Mouse (Mus musculus) limb, embryonic 11.5 days (tissue): ENCODE data around the gene Ncbp1. TPM values are rescaled to one million over a fixed set of nuclear protein-coding genes. Genes with fewer than 3 reads are reported as not detected.

Source experiments
- ATAC-seq: fragments of 200-750 bp; cut with Nextera tagmentation; 2 replicates; pipeline ENCODE4 v1.8.0; 2017; ENCODE audit warnings: low read depth; ENCODE audit not compliant: insufficient number of reproducible peaks, low FRiP score, low TSS enrichment
- DNase-seq: peaks from one replicate; pipeline ENCODE4 v3.0.0-alpha.2; 2015; ENCODE audit warnings: low spot score
- H3K27ac ChIP-seq: fragments of 300-500 bp; sonication (generic); replicated peaks from 2 replicates; pipeline ENCODE4 v1.5.1; 2014; ENCODE audit warnings: low read depth, mild to moderate bottlenecking, low read length
- H3K27me3 ChIP-seq: fragments of 300-500 bp; sonication (generic); 2 replicates; pipeline ENCODE4 v1.6.1; 2014; ENCODE audit warnings: mild to moderate bottlenecking, low read length, mixed read lengths; ENCODE audit not compliant: control insufficient read depth, insufficient read depth
- H3K36me3 ChIP-seq: fragments of 300-500 bp; sonication (generic); 2 replicates; pipeline ENCODE4 v1.6.1; 2014; ENCODE audit warnings: mild to moderate bottlenecking, low read length, moderate library complexity, mixed read lengths; ENCODE audit not compliant: control insufficient read depth, insufficient read depth
- H3K4me1 ChIP-seq: fragments of 300-500 bp; sonication (generic); 2 replicates; pipeline ENCODE4 v1.6.1; 2014; ENCODE audit warnings: low read length, mixed read lengths; ENCODE audit not compliant: control insufficient read depth, insufficient read depth
- H3K4me2 ChIP-seq: fragments of 300-500 bp; sonication (generic); 2 replicates; pipeline ENCODE4 v1.6.1; 2014; ENCODE audit warnings: low read depth, mild to moderate bottlenecking, moderate library complexity; ENCODE audit not compliant: severe bottlenecking
- H3K4me3 ChIP-seq: fragments of 300-500 bp; sonication (generic); 2 replicates; pipeline ENCODE4 v1.5.1; 2014; ENCODE audit warnings: low read depth, low read length
- H3K9ac ChIP-seq: fragments of 300-500 bp; sonication (generic); 2 replicates; pipeline ENCODE4 v1.6.1; 2014; ENCODE audit warnings: mild to moderate bottlenecking, low read length
- H3K9me3 ChIP-seq: fragments of 300-500 bp; sonication (generic); 2 replicates; pipeline ENCODE4 v1.6.1; 2016; ENCODE audit warnings: low read length; ENCODE audit not compliant: control insufficient read depth
- WGBS: fragments of 180-500 bp; shearing (Covaris S2); extraction: QIAGEN DNeasy Blood & Tissue Kit; methylation state at CpG from one replicate; pipeline ENCODE4 v1.1.7; 2014; 5-methylcytosine and 5-hydroxymethylcytosine counted together
- polyA plus RNA-seq: library from polyadenylated mRNA; unstranded; fragments of >200 nt; fragmentation: Nextera tagmentation; extraction: Ambion mirVana; gene quantifications from 2 replicates; pipeline ENCODE4 v1.2.1, GENCODE M21; 2014

Ncbp1 gene
- polyA plus RNA-seq, 1 experiment from 2014 or later: 129 TPM

DNA sequence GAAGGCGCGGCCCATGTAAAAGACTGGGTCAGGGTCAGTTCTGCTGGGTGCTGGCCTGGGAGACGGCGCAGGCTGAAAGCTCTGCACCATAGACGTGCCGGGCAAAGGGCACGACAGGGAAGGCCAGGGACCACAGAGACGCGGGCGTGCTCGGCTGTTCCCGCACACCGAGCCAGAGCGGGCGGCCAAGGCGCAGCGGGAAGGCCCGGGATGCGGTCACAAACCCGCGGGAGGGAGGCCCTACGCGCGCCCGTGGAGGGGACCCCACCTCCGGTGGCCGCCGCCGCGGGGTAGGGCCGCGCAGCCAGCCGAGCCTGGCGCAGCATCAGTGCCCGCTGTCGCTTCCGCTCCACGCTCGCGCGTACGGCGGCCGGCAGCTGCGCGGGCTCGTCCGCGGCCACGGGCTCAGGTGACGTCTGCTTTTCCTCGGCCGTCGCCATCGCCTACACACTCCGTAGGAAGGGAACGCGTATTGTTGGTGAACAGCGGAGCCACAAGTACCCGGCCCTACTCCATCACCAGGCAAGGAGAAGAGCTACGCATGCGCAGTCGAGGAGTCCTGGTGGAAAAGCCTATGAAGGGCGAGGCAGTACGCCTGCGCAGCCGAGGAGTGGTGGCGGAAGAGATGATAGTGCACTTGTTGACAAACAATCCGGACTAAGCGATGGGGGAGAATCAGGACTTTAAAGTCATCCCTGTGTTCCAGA is 57.5 kb downstream of the Ncbp1 start, which contains the start of gene Xpa:
Xpa (minus strand) TSS at position 531 of the 707 bp plus-strand sequence.
- peaks cover 2% of the 10 kb centered on the region; the same call in 1 of the 2 replicates for H3K4me1 ChIP-seq
- H3K4me2 ChIP-seq: peak within 1 kb of the TSS; percentile 80
- no peaks in the 10 kb centered on the region for H3K27me3 ChIP-seq
- ATAC-seq: peak; percentile 90
- no peaks in the 10 kb centered on the region for H3K9me3 ChIP-seq
- under 1% methylated on average over 70 of the region's 70 CpGs for WGBS
- no peaks in the 10 kb centered on the region for H3K36me3 ChIP-seq
- peak; percentile 96 for DNase-seq
- peak within 1 kb of the TSS; percentile 92 for H3K4me3 ChIP-seq
- peak within 1 kb of the TSS; percentile 87 for H3K9ac ChIP-seq
- H3K27ac ChIP-seq: peak within 1 kb of the TSS; percentile 81; the same call in 1 of the 2 replicates

DNA sequence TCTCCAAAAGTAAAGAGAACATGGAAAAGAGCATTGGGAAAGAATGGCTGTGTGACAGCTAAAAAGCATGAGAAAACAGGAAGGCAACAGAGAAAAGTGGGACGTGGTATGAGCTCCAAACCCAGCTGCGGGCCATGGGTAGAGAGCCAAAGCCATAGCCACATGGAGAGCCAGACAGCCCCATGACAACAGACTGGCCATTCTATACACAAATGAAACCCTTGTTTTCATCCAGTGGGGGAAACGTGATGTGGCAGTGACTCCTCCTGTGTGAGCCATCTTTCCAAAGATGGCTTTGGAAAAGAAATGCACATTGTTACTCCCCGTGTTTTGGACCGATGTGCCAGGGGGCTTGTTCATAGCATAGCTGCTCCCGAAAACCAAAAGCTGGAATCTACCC is 58.1 kb downstream of the Ncbp1 start:
- 56% methylated on average over 6 of the region's 6 CpGs for WGBS

DNA sequence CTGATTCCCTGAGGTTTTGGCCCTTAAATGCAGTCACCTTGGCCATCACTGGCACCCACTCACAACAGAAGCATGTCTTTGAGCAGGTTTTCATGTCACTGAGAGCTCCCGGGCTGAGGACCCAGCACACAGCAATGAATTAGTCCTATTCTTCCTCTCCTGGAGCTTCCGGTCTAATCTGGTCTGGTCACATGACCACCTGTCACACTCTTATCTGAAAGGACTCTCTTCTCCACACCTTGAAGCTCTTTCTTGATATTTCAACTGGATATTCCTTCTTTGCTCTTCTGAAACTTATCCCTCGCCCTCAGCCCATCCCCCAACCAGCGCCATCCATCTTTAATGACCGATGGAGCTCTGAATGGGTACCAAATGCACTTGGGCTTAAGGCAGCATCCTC is 59.7 kb downstream of the Ncbp1 start:
- no peak overlapping the region for H3K9ac ChIP-seq
- H3K4me2 ChIP-seq: no peak overlapping the region
- H3K27me3 ChIP-seq: 0 out of 2 replicates have a peak, but pooled peaks cover 2% of the 10 kb centered on the region
- no peaks in the 10 kb centered on the region for H3K36me3 ChIP-seq
- no peak overlapping the region for H3K27ac ChIP-seq
- H3K4me3 ChIP-seq: no peak overlapping the region
- peaks cover 5% of the 10 kb centered on the region; the same call in 1 of the 2 replicates for H3K4me1 ChIP-seq
- H3K9me3 ChIP-seq: no peaks in the 10 kb centered on the region
- DNase-seq (no peak), ATAC-seq (no peak)
- WGBS: 69% methylated on average over 5 of the region's 5 CpGs

More for the DNA sequence above, 58.1 kb downstream of the Ncbp1 start:
- Histone ChIP-seq H3K36me3 (no peaks in the 10 kb centered on the region), H3K27ac (no peak overlapping the region), H3K9ac (peak overlapping the region; percentile 87), H3K4me3 (peak overlapping the region; percentile 92), H3K4me2 (peak overlapping the region; percentile 80), H3K4me1 (peaks cover 2% of the 10 kb centered on the region; the same call in 1 of the 2 replicates), H3K27me3 (no peaks in the 10 kb centered on the region), H3K9me3 (no peaks in the 10 kb centered on the region)
- no peak for DNase-seq
- no peak for ATAC-seq

DNA sequence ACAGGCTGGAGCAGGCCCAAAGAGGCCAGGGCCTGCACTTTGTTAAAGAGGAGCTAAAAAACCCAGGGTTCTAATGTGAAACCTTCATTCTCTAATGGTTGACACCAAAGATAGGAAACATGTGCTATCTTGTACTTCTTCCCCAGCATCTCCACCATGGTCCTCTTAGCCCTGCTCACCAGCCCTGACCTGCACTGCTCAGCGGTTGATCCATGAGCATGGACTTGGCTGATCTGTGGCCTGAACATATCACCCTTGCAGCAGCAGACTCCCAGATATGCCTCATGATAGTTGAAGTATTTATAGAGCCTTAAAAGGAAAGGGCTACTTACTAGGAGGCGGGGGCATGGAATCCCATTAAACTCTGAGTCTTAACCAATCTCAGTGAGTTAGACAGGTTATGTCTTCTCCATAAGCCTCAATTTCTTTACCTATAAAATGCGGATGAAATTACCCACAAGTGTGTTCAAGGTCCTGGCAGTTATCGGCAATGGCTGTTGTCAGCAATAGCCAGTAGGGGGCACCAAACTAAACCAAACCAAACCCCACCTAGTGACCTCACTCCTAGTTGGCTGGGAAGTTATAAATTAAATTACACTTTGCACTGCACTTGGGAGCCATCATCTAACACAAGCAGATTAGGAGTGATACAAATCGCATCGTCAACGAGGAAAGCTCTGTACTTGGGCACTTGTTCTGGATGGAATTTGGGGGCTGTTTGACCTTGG is 63.6 kb downstream of the Ncbp1 start:
- Histone ChIP-seq H3K27me3 (0 out of 2 replicates have a peak, but pooled peaks cover 2% of the 10 kb centered on the region), H3K4me1 (0 out of 2 replicates have a peak, but pooled peaks cover 2% of the 10 kb centered on the region), H3K9me3 (no peaks in the 10 kb centered on the region), H3K4me3 (no peak overlapping the region), H3K27ac (no peak overlapping the region), H3K4me2 (peak overlapping the region; percentile 41), H3K36me3 (no peaks in the 10 kb centered on the region), H3K9ac (no peak overlapping the region)
- DNase-seq (peak; percentile 83), ATAC-seq (no peak)
- whole genome bisulfite sequencing: 6% methylated on average over 7 of the region's 7 CpGs

DNA sequence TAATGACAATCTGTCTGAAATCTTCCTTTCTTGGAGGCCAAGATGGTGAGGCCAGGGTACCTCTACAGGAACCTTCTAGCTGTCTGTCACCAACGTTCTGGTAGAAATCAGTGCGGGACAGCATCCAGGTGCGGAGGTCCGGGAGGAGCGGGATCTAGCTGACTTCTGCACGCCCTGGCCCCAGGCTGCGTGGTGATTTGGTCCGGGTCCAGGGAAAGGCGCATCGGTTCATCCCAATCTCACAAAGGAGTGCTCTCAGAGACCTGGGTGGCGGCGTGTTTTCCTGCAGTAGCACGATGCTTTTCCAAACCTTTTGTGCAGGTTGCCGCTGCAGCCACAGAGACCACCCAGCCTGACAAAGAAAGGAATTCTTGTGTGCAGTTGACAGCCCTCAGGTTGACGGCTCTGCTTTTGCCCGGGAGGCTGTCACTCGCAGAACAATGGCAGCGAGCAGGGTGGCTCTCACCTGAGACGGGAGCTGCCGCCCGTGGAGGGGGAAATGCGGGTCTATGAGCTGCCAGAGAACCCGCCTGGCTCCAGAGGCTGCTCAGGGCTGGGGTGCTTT is 64.2 kb downstream of the Ncbp1 start:
- Histone ChIP-seq H3K27ac (no peak overlapping the region), H3K9me3 (no peaks in the 10 kb centered on the region), H3K4me3 (no peak overlapping the region; the same call in 1 of the 2 replicates), H3K27me3 (0 out of 2 replicates have a peak, but pooled peaks cover 2% of the 10 kb centered on the region), H3K4me2 (peak overlapping the region; percentile 41), H3K9ac (no peak overlapping the region; the same call in 1 of the 2 replicates), H3K36me3 (no peaks in the 10 kb centered on the region), H3K4me1 (0 out of 2 replicates have a peak, but pooled peaks cover 2% of the 10 kb centered on the region)
- peak; percentile 38 for DNase-seq
- 13% methylated on average over 23 of the region's 23 CpGs for WGBS
- no peak for ATAC-seq

DNA sequence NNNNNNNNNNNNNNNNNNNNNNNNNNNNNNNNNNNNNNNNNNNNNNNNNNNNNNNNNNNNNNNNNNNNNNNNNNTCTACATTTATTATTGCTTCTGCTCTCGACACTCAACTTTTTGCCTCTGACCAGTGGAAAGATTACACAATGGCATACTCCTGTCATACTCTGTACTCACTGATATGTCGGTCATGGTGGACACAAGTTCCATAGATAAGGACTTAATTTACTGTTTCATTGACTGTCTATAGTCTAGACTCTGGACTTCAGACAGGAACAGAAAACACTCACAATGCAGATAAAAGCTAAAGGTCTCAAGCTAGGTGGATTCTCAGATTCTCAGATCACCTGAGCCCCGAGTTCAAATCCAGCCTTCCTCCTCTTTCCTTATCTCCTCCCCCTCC is 82.7 kb downstream of the Ncbp1 start:
- ATAC-seq (no peak), DNase-seq (no peak)
- H3K9ac ChIP-seq: no peak overlapping the region
- no peak overlapping the region for H3K27ac ChIP-seq
- WGBS: 90% methylated on average over 3 of the region's 3 CpGs
- no peaks in the 10 kb centered on the region for H3K27me3 ChIP-seq
- no peaks in the 10 kb centered on the region for H3K4me1 ChIP-seq
- H3K4me3 ChIP-seq: no peak overlapping the region
- H3K36me3 ChIP-seq: no peaks in the 10 kb centered on the region
- H3K4me2 ChIP-seq: no peak overlapping the region
- H3K9me3 ChIP-seq: no peaks in the 10 kb centered on the region

Other genes starting within 250 kb of the Ncbp1 start
- gene Ccdc180, start 248.3 kb upstream of the Ncbp1 start, polyA plus RNA-seq: 0.06 TPM in 1 of 2 replicates, not detected in the other
- gene Tdrd7, start 173.3 kb upstream of the Ncbp1 start, polyA plus RNA-seq: 5.5 and 7.4 TPM in 2 replicates
- 2.1 and 3.5 TPM in 2 replicates for gene Tmod1, start 99.7 kb upstream of the Ncbp1 start, polyA plus RNA-seq
- 45.1 and 55.1 TPM in 2 replicates for gene Tstd2, start 81 bp downstream of the Ncbp1 start, polyA plus RNA-seq
- gene Xpa, start 57.7 kb downstream of the Ncbp1 start, polyA plus RNA-seq: 26.1 and 27.3 TPM in 2 replicates
- gene Foxe1, start 205.0 kb downstream of the Ncbp1 start, polyA plus RNA-seq: not detected in 2 replicates